Mouse (Mus musculus) C2C12 (cell line): ENCODE data around the gene Emc10. TPM values are rescaled to one million over a fixed set of nuclear protein-coding genes. Genes with fewer than 3 reads are reported as not detected.

Experiments
- H3K27me3 ChIP-seq: one replicate; pipeline ENCODE4 v1.6.1; 2011; ENCODE audit not compliant: control insufficient read depth, insufficient read depth, insufficient read length
- H3K36me3 ChIP-seq: one replicate; pipeline ENCODE4 v1.6.1; 2011; ENCODE audit not compliant: control insufficient read depth, insufficient read depth
- H3K4me3 ChIP-seq: one replicate; pipeline ENCODE4 v1.5.1; 2011; ENCODE audit warnings: mild to moderate bottlenecking, control low read depth; ENCODE audit not compliant: poor library complexity, insufficient read depth, severe bottlenecking
- H3K79me2 ChIP-seq: one replicate; pipeline ENCODE4 v1.6.1; 2011; ENCODE audit not compliant: control insufficient read depth, insufficient read depth
- H3K79me3 ChIP-seq: one replicate; pipeline ENCODE4 v1.6.1; 2011; ENCODE audit warnings: low read depth, control low read depth
- H3ac ChIP-seq: one replicate; pipeline ENCODE3; 2011; ENCODE audit warnings: low read depth; ENCODE audit not compliant: control insufficient read depth, insufficient read length
- CEBPB ChIP-seq: IDR thresholded peaks from one replicate; pipeline ENCODE4 v1.6.1; 2011; ENCODE audit warnings: low read depth, mild to moderate bottlenecking, control low read depth, moderate library complexity
- CTCF ChIP-seq: IDR thresholded peaks from one replicate; pipeline ENCODE4 v1.5.1; 2011; ENCODE audit not compliant: control insufficient read depth, insufficient read depth, insufficient read length
- FOSL1 ChIP-seq: IDR thresholded peaks from one replicate; pipeline ENCODE4 v1.8.0; 2011; ENCODE audit warnings: mild to moderate bottlenecking, low read length; ENCODE audit not compliant: poor library complexity, insufficient read depth, severe bottlenecking
- MAX ChIP-seq: IDR thresholded peaks from one replicate; pipeline ENCODE4 v1.6.1; 2011; ENCODE audit warnings: mild to moderate bottlenecking, control low read depth
- MYOD1 ChIP-seq: IDR thresholded peaks from one replicate; pipeline ENCODE4 v1.6.1; 2011; ENCODE audit warnings: low read depth; ENCODE audit not compliant: control insufficient read depth, insufficient read length
- MYOG ChIP-seq: IDR thresholded peaks from one replicate; pipeline ENCODE4 v1.6.1; 2011; ENCODE audit not compliant: control insufficient read depth, insufficient read length; ENCODE audit errors: extremely low read depth
- USF1 ChIP-seq: IDR thresholded peaks from one replicate; pipeline ENCODE4 v1.6.1; 2011; ENCODE audit warnings: low read depth, mild to moderate bottlenecking, control low read depth, moderate library complexity
- polyA plus RNA-seq: library from polyadenylated mRNA; unstranded; fragments of >200 nt; fragmentation: generic; extraction: Trizol; gene quantifications from one replicate; pipeline ENCODE4 v1.2.1, GENCODE M21; 2012; ENCODE audit warnings: missing spikeins

Emc10 gene
- polyA plus RNA-seq, 1 experiment, result 93.5 TPM

GRCm38 (mm10) chr7:44465111-44465510, 31.2 kb downstream of the Emc10 start, which contains the start of gene Aspdh:
TSS of gene Aspdh (plus strand) at chr7:44465391.
- Histone ChIP-seq H3K36me3 (no peaks in the 10 kb centered on the region), H3K27me3 (peaks cover 46% of the 10 kb centered on the region), H3K4me3 (no peak within 1 kb of the TSS), H3K79me2 (no peaks in the 10 kb centered on the region), H3ac (no peak within 1 kb of the TSS), H3K79me3 (no peaks in the 10 kb centered on the region)
- TF ChIP-seq MYOG (no peak), FOSL1 (no peak), MAX (no peak), CEBPB (no peak), CTCF (no peak), USF1 (no peak), MYOD1 (no peak)

- no peaks in the 10 kb centered on the region for H3K79me2 ChIP-seq
Measured at GRCm38 (mm10) chr7:44464511-44464910, 31.8 kb downstream of the Emc10 start.

GRCm38 (mm10) chr7:44463556-44464225, 32.6 kb downstream of the Emc10 start:
- no peak overlapping the region for H3K4me3 ChIP-seq
- no peaks in the 10 kb centered on the region for H3K36me3 ChIP-seq
- TF ChIP-seq MAX (no peak), CEBPB (no peak), CTCF (no peak), MYOD1 (no peak), FOSL1 (no peak), MYOG (no peak), USF1 (no peak)
- no peaks in the 10 kb centered on the region for H3K79me2 ChIP-seq
- peaks cover 56% of the 10 kb centered on the region for H3K27me3 ChIP-seq
- H3ac ChIP-seq, result no peak overlapping the region
- no peaks in the 10 kb centered on the region for H3K79me3 ChIP-seq

More at GRCm38 (mm10) chr7:44464511-44464910, 31.8 kb downstream of the Emc10 start:
- no peaks in the 10 kb centered on the region for H3K79me3 ChIP-seq
- H3K27me3 ChIP-seq, result peaks cover 52% of the 10 kb centered on the region
- H3K36me3 ChIP-seq, result no peaks in the 10 kb centered on the region
- no peak overlapping the region for H3K4me3 ChIP-seq
- no peak overlapping the region for H3ac ChIP-seq
- TF ChIP-seq CTCF (no peak), MAX (no peak), FOSL1 (no peak)

- H3ac ChIP-seq, result no peak overlapping the region
- H3K79me3 ChIP-seq, result no peaks in the 10 kb centered on the region
- H3K36me3 ChIP-seq, result no peaks in the 10 kb centered on the region
- H3K27me3 ChIP-seq, result peaks cover 56% of the 10 kb centered on the region
- H3K79me2 ChIP-seq, result no peaks in the 10 kb centered on the region
- TF ChIP-seq FOSL1 (no peak), CTCF (no peak), MAX (no peak), USF1 (no peak), MYOG (no peak), MYOD1 (no peak), CEBPB (no peak)
- H3K4me3 ChIP-seq, result no peak overlapping the region
Measured at GRCm38 (mm10) chr7:44463056-44463425, 33.3 kb downstream of the Emc10 start.

GRCm38 (mm10) chr7:44462218-44463055, 33.9 kb downstream of the Emc10 start:
- Histone ChIP-seq H3K27me3 (peaks cover 56% of the 10 kb centered on the region), H3K79me2 (no peaks in the 10 kb centered on the region), H3ac (no peak overlapping the region), H3K79me3 (no peaks in the 10 kb centered on the region), H3K36me3 (no peaks in the 10 kb centered on the region), H3K4me3 (no peak overlapping the region)
- TF ChIP-seq MYOD1 (no peak), CTCF (no peak), MYOG (no peak), MAX (no peak), CEBPB (no peak), FOSL1 (no peak)
